Mouse (Mus musculus): ENCODE results near the gene Pfkfb3. TPM values are rescaled to one million over a fixed set of nuclear protein-coding genes. Genes with fewer than 3 reads are reported as not detected.
A peak's percentile ranks its signal among the peaks of the same experiment; 100 is the strongest.
"Not testable (repeated sequence)": the region's sequence is repeated elsewhere in the genome, so short reads cannot be mapped to it uniquely, and the experiment has no call there.

Pfkfb3 gene
- polyA plus RNA-seq, 1 experiment, result 22.2 TPM

DNA sequence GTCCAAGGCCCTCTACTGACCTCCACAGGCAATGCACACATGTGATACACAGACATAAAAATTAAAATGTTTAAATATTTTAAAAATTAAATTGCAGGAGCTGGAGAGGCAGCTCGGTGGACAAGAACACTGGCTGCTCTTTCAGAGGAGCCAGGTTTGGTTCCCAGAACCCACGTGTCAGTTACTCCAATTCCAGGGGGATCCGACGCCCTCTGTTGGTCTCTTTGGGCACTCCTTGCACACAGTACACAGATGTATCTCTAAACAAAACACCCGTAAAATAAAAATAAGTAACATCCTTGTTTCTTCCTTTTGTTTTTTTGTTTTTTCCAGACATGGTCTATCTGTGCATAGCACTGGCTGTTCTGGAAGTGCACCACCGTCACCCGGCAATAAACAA, 10.7 kb downstream of the Pfkfb3 start:
- Histone ChIP-seq H3K4me3 (ENCODE audit: insufficient read depth, low read depth, low read length) (no peak overlapping the region), H3K27me3 (replicated peaks; ENCODE audit: control insufficient read depth, insufficient read depth, low read length) (no peaks in the 10 kb centered on the region), H3K27ac (ENCODE audit: insufficient read depth, low read depth, low read length) (no peak overlapping the region), H3K4me1 (ENCODE audit: control insufficient read depth, insufficient read depth, low read length) (peaks cover 10% of the 10 kb centered on the region; the same call in 1 of the 2 replicates), H3K36me3 (ENCODE audit: control insufficient read depth, insufficient read depth, low read length) (no peaks in the 10 kb centered on the region)
- DNase-seq, result no peak
- 0 out of 2 replicates have a peak, but pooled peaks have one; percentile 17 for TF ChIP-seq CTCF (conservative IDR thresholded peaks at IDR 0.05; ENCODE audit: insufficient read depth, insufficient read length, low read depth, low read length)
- TF ChIP-seq POLR2A (IDR thresholded peaks at IDR 0.05; ENCODE audit: low read depth, low read length), result no peak
- 75% methylated on average over 7 of the region's 7 CpGs for WGBS

DNA sequence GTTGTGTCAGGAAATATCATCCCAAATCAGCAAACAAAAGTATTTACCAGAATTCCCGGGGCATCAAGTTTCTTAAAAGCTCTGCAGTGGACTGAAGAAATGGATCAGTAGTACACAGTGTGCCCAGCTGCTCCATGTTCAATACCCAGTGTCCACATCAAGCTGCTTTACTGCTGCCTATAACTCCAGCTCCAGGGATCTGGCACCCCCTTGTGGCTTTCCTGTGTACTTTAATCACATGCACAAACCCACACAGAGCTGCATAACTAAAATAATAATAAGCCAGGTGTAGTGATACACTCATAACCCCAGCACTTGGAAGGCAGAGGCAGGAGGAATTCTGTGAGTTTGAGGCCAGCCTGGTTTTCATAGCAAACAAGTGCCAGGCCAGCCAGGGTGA, 11.2 kb downstream of the Pfkfb3 start:
- WGBS, result 80% methylated on average over 1 of the region's 1 CpGs
- peak; percentile 87 for TF ChIP-seq CTCF (conservative IDR thresholded peaks at IDR 0.05; ENCODE audit: insufficient read depth, insufficient read length, low read depth, low read length)
- no peak for TF ChIP-seq POLR2A (IDR thresholded peaks at IDR 0.05; ENCODE audit: low read depth, low read length)
- Histone ChIP-seq H3K36me3 (ENCODE audit: control insufficient read depth, insufficient read depth, low read length) (no peaks in the 10 kb centered on the region), H3K27me3 (replicated peaks; ENCODE audit: control insufficient read depth, insufficient read depth, low read length) (no peaks in the 10 kb centered on the region), H3K27ac (ENCODE audit: insufficient read depth, low read depth, low read length) (no peak overlapping the region), H3K4me3 (ENCODE audit: insufficient read depth, low read depth, low read length) (no peak overlapping the region), H3K4me1 (ENCODE audit: control insufficient read depth, insufficient read depth, low read length) (peaks cover 10% of the 10 kb centered on the region; the same call in 1 of the 2 replicates)
- peak; percentile 81 for DNase-seq

DNA sequence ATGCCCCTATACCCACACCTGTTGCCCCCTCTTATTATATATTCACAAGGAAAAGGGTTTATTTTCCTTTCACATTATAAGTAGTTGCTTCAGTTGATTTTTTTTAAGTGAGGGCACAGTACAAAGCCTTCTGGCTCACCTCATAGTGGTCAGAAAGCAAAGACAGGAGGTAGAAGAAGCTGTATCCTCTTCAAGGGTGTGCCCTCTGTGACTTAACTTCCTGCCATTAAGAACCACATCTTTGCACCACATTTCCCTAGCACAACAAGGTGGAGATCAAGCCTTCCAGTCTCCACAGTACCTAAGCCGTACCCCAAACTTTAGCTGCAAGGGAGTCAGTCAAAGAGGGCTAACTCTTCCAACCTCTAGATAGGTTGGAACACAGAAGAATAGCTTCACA, 11.8 kb downstream of the Pfkfb3 start:
- no peak for TF ChIP-seq POLR2A (IDR thresholded peaks at IDR 0.05; ENCODE audit: low read depth, low read length)
- TF ChIP-seq CTCF (conservative IDR thresholded peaks at IDR 0.05; ENCODE audit: insufficient read depth, insufficient read length, low read depth, low read length), result no peak
- H3K27me3 ChIP-seq (replicated peaks; ENCODE audit: control insufficient read depth, insufficient read depth, low read length), result no peaks in the 10 kb centered on the region
- WGBS, result 100% methylated on average over 1 of the region's 1 CpGs
- DNase-seq, result no peak
- peaks cover 10% of the 10 kb centered on the region; the same call in 1 of the 2 replicates for H3K4me1 ChIP-seq (ENCODE audit: control insufficient read depth, insufficient read depth, low read length)
- H3K27ac ChIP-seq (ENCODE audit: insufficient read depth, low read depth, low read length), result no peak overlapping the region
- H3K36me3 ChIP-seq (ENCODE audit: control insufficient read depth, insufficient read depth, low read length), result no peaks in the 10 kb centered on the region
- H3K4me3 ChIP-seq (ENCODE audit: insufficient read depth, low read depth, low read length), result no peak overlapping the region

DNA sequence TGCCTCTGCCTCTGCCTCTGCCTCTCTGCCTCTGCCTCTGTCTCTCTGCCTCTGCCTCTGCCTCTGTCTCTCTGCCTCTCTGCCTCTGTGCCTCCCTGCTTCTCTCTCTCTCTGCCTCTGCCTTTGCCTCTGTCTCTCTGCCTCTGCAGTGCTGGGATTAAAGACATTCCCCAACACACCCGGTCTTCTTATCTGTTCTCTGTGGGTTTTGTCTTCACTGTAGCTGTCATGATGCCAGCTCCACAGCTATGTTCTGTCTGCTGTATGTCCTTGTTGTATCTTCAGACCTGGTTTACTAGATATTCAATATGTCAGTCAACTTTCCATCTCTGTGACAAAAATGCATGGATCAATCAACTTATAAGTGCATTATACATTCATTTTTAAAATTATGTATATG, 12.3 kb downstream of the Pfkfb3 start:
- WGBS, result 83% methylated on average over 1 of the region's 1 CpGs

DNA sequence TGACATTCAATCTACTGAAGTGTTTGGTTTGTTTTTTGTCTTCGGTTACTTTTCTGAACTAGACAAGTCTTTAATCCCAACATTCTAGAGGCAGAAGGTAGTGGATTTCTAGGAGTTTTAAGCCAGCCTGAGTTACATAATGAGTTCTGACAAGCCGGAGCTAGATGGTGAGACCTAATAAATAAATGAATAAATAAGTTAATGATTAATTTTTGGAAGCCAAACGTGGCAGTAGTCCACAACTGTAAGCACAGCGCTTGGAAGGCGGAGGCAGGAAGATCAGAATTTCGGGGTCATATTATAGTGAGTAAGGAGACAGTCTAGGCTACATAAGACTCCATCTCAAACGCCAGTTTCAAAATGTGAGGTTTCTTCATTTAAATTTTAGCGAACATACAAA, 17.9 kb downstream of the Pfkfb3 start:
- peaks cover 7% of the 10 kb centered on the region for H3K4me1 ChIP-seq (ENCODE audit: control insufficient read depth, insufficient read depth, low read length)
- no peak overlapping the region; the same call in 1 of the 2 replicates for H3K4me3 ChIP-seq (ENCODE audit: insufficient read depth, low read depth, low read length)
- 34% methylated on average over 8 of the region's 8 CpGs for WGBS
- H3K36me3 ChIP-seq (ENCODE audit: control insufficient read depth, insufficient read depth, low read length), result no peaks in the 10 kb centered on the region
- H3K27ac ChIP-seq (ENCODE audit: insufficient read depth, low read depth, low read length), result peak overlapping the region; percentile 98
- DNase-seq, result peak; percentile 82
- TF ChIP-seq POLR2A (IDR thresholded peaks at IDR 0.05; ENCODE audit: low read depth, low read length) (no peak), CTCF (conservative IDR thresholded peaks at IDR 0.05; ENCODE audit: insufficient read depth, insufficient read length, low read depth, low read length) (no peak)
- H3K27me3 ChIP-seq (replicated peaks; ENCODE audit: control insufficient read depth, insufficient read depth, low read length), result no peaks in the 10 kb centered on the region

More for the DNA sequence above, 12.3 kb downstream of the Pfkfb3 start:
- H3K4me1 ChIP-seq (ENCODE audit: control insufficient read depth, insufficient read depth, low read length), result peaks cover 10% of the 10 kb centered on the region; the same call in 1 of the 2 replicates
- not testable (repeated sequence) for DNase-seq; H3K36me3 ChIP-seq (ENCODE audit: control insufficient read depth, insufficient read depth, low read length); H3K27ac ChIP-seq (ENCODE audit: insufficient read depth, low read depth, low read length); H3K27me3 ChIP-seq (replicated peaks; ENCODE audit: control insufficient read depth, insufficient read depth, low read length); H3K4me3 ChIP-seq (ENCODE audit: insufficient read depth, low read depth, low read length)

DNA sequence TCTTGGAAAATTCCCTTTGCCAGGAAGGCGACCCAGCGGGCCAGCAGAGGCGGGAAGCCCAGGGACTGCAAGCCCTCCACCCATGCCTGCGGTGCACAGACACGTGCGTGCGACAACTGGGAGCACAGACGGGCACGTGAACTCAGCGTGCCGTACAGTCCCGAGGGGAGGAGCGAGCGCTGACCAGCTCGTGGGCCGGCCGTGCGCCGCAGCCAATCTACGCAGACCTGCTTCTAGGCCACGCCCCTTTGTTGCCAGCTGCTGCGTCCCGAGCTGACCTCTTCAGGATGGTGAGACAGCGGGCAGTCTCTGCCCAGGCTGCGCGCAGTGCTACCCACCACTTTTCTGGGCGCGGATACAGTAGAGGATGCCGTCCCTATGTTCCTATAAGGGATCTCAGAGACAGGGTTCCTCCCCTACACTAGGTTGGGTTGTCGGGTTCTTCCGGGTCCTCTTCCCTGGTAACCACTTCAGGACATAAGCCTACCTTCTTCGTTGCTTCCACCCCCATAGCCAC, 18.4 kb downstream of the Pfkfb3 start:
- Histone ChIP-seq H3K4me3 (ENCODE audit: insufficient read depth, low read depth, low read length) (peak overlapping the region; percentile 71), H3K4me1 (ENCODE audit: control insufficient read depth, insufficient read depth, low read length) (peaks cover 7% of the 10 kb centered on the region), H3K27me3 (replicated peaks; ENCODE audit: control insufficient read depth, insufficient read depth, low read length) (no peaks in the 10 kb centered on the region), H3K27ac (ENCODE audit: insufficient read depth, low read depth, low read length) (peak overlapping the region; percentile 98), H3K36me3 (ENCODE audit: control insufficient read depth, insufficient read depth, low read length) (no peaks in the 10 kb centered on the region)
- no peak for TF ChIP-seq CTCF (conservative IDR thresholded peaks at IDR 0.05; ENCODE audit: insufficient read depth, insufficient read length, low read depth, low read length)
- TF ChIP-seq POLR2A (IDR thresholded peaks at IDR 0.05; ENCODE audit: low read depth, low read length), result peak; percentile 75
- under 1% methylated on average over 32 of the region's 32 CpGs for WGBS
- DNase-seq, result peak; percentile 99

DNA sequence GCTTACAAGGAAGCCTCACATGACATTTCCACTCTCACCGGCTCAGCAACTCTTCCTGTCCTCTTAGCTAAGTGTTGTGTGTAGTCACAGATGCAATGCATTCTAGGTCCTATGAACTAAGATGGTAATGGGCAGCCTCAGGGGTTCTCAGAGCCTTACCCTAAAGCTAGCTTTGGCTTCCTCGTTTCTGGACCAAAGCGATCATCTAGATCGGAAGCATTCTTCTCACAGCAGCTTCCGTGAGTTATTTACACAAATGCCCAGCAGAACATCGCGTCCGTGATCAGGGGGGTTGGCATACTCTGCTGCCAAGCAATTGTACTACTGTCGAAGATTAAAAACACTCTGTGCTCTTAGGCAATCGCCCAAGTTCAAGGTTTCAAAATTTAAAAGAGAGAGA, 19.1 kb downstream of the Pfkfb3 start:
- no peaks in the 10 kb centered on the region for H3K27me3 ChIP-seq (replicated peaks; ENCODE audit: control insufficient read depth, insufficient read depth, low read length)
- H3K4me1 ChIP-seq (ENCODE audit: control insufficient read depth, insufficient read depth, low read length), result peaks cover 7% of the 10 kb centered on the region
- DNase-seq, result peak; percentile 65
- H3K36me3 ChIP-seq (ENCODE audit: control insufficient read depth, insufficient read depth, low read length), result no peaks in the 10 kb centered on the region
- TF ChIP-seq CTCF (conservative IDR thresholded peaks at IDR 0.05; ENCODE audit: insufficient read depth, insufficient read length, low read depth, low read length), result no peak
- peak overlapping the region; percentile 37 for H3K4me3 ChIP-seq (ENCODE audit: insufficient read depth, low read depth, low read length)
- H3K27ac ChIP-seq (ENCODE audit: insufficient read depth, low read depth, low read length), result peak overlapping the region; percentile 64
- 2% methylated on average over 10 of the region's 10 CpGs for WGBS
